Mouse (Mus musculus) liver, postnatal 0 days (tissue): ENCODE data around the gene Krtap4-2. TPM values are rescaled to one million over a fixed set of nuclear protein-coding genes. Genes with fewer than 3 reads are reported as not detected.

Experiments used
- ATAC-seq: fragments of 200-750 bp; cut with Nextera tagmentation; 2 replicates; pipeline ENCODE4 v1.8.0; 2017; ENCODE audit warnings: mild to moderate bottlenecking, moderate library complexity
- DNase-seq: peaks from one replicate; pipeline ENCODE4 v3.0.0-alpha.2; 2016
- H3K27ac ChIP-seq: fragments of 300-500 bp; sonication (generic); 2 replicates; pipeline ENCODE4 v1.5.1; 2014; ENCODE audit warnings: antibody characterized with exemption, moderate library complexity, mild to moderate bottlenecking, low read depth
- H3K27me3 ChIP-seq: fragments of 300-500 bp; sonication (generic); 2 replicates; pipeline ENCODE4 v1.6.1; 2014; ENCODE audit warnings: low read length, control low read depth, mixed read lengths; ENCODE audit not compliant: insufficient read depth
- H3K36me3 ChIP-seq: fragments of 300-500 bp; sonication (generic); replicated peaks from 2 replicates; pipeline ENCODE4 v1.6.1; 2014; ENCODE audit warnings: mild to moderate bottlenecking, control low read depth, low read length, moderate library complexity, mixed read lengths; ENCODE audit not compliant: insufficient read depth
- H3K4me1 ChIP-seq: fragments of 300-500 bp; sonication (generic); 2 replicates; pipeline ENCODE4 v1.6.1; 2014; ENCODE audit warnings: antibody characterized with exemption, mild to moderate bottlenecking, control low read depth; ENCODE audit not compliant: insufficient read depth
- H3K4me2 ChIP-seq: fragments of 300-500 bp; sonication (generic); 2 replicates; pipeline ENCODE4 v1.6.1; 2014; ENCODE audit warnings: low read depth, mild to moderate bottlenecking, low read length, moderate library complexity, mixed read lengths
- H3K4me3 ChIP-seq: fragments of 300-500 bp; sonication (generic); 2 replicates; pipeline ENCODE4 v1.5.1; 2014; ENCODE audit warnings: low read depth, low read length
- H3K9ac ChIP-seq: fragments of 300-500 bp; sonication (generic); replicated peaks from 2 replicates; pipeline ENCODE4 v1.6.1; 2014; ENCODE audit warnings: mild to moderate bottlenecking, moderate library complexity
- H3K9me3 ChIP-seq: fragments of 300-500 bp; sonication (generic); 2 replicates; pipeline ENCODE4 v1.6.1; 2016; ENCODE audit warnings: mild to moderate bottlenecking, control low read depth, low read length, mixed read lengths
- CTCF ChIP-seq: sonication (generic); IDR thresholded peaks from 2 replicates; pipeline ENCODE4 v1.5.1; 2016; ENCODE audit warnings: antibody characterized with exemption, low read depth
- EP300 ChIP-seq: IDR thresholded peaks from 2 replicates; pipeline ENCODE4 v1.6.1; 2016; ENCODE audit warnings: antibody characterized with exemption, low read depth, mild to moderate bottlenecking
- WGBS: fragments of 180-500 bp; shearing (Covaris S2); extraction: QIAGEN DNeasy Blood & Tissue Kit; methylation state at CpG from one replicate; pipeline ENCODE4 v1.1.7; 2014; ENCODE audit not compliant: insufficient replicate concordance; 5-methylcytosine and 5-hydroxymethylcytosine counted together
- polyA plus RNA-seq: library from polyadenylated mRNA; unstranded; fragments of >200 nt; fragmentation: Nextera tagmentation; extraction: Ambion mirVana; gene quantifications from 2 replicates; pipeline ENCODE4 v1.2.1, GENCODE M21; 2015

The Krtap4-2 gene
- polyA plus RNA-seq, 1 experiment from 2014 or later = not detected

DNA sequence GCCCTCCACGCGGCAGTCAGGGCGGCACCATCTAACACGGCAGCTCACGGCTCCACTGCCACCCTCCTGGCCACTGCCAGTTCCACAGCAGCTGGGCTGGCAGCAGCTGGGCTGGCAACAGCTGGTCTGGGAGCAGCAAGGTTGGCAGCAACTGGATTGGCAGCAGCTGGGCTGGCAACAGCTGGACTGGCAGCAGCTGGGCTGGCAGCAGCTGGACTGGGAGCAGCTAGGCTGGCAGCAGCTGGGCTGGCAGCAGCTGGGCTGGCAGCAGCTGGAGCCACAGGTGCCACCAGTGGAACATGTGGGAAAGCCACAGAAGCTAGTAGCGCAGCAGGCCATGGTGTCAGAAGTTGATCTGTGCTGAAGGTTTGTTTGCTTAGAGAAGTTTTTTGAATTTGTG is 43.9 kb downstream of the Krtap4-2 start, which contains the start of gene Krtap1-3:
Krtap1-3 (minus strand) TSS at position 359 of the 400 bp plus-strand sequence.
- TF ChIP-seq EP300 (no peak), CTCF (no peak)
- DNase-seq (no peak), ATAC-seq (no peak)
- Histone ChIP-seq H3K4me3 (no peak within 1 kb of the TSS), H3K4me2 (no peak within 1 kb of the TSS), H3K27me3 (no peaks in the 10 kb centered on the region), H3K9ac (no peak within 1 kb of the TSS), H3K27ac (no peak within 1 kb of the TSS), H3K4me1 (no peaks in the 10 kb centered on the region), H3K36me3 (no peaks in the 10 kb centered on the region), H3K9me3 (no peaks in the 10 kb centered on the region)
- 78% methylated on average over 6 of the region's 6 CpGs for WGBS

DNA sequence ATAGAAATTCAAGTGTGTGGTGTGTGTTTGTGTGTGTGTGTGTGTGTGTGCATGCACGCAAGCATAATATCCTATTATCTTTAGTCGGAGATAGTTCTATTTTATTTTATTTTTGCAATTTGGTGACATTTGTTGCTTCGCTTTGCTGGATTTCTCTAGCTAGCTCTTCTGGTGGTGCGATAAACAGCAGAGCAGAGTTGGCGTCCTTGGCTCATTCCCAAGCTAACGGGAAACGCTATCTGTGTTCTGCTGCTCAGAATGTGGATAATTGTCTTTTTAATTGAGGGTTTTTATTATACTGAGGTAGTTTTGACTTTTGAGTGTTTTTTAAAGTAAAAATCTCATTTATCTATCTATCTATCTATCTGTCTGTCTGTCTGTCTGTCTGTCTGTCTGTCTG is 49.8 kb downstream of the Krtap4-2 start:
- no peak for ATAC-seq
- no peak overlapping the region for H3K4me2 ChIP-seq
- no peaks in the 10 kb centered on the region for H3K27me3 ChIP-seq
- H3K36me3 ChIP-seq = no peaks in the 10 kb centered on the region
- no peaks in the 10 kb centered on the region for H3K9me3 ChIP-seq
- DNase-seq = no peak
- no peak overlapping the region for H3K27ac ChIP-seq
- 82% methylated on average over 7 of the region's 7 CpGs for WGBS
- H3K9ac ChIP-seq = no peak overlapping the region
- TF ChIP-seq CTCF = no peak
- H3K4me1 ChIP-seq = no peaks in the 10 kb centered on the region
- H3K4me3 ChIP-seq = no peak overlapping the region

Other genes starting within 250 kb of the Krtap4-2 start
- gene Krt10, start 245.7 kb downstream of the Krtap4-2 start, polyA plus RNA-seq = 6.3 and 7.0 TPM in 2 replicates
- not detected in 2 replicates for gene Krt12, start 212.8 kb downstream of the Krtap4-2 start, polyA plus RNA-seq
- gene Krt20, start 196.9 kb downstream of the Krtap4-2 start, polyA plus RNA-seq = 13.3 and 14.5 TPM in 2 replicates
- gene Krt23, start 141.9 kb downstream of the Krtap4-2 start, polyA plus RNA-seq = 15.7 and 16.5 TPM in 2 replicates
- gene Krt39, start 113.7 kb downstream of the Krtap4-2 start, polyA plus RNA-seq = not detected in 2 replicates
- gene Krt40, start 91.9 kb downstream of the Krtap4-2 start, polyA plus RNA-seq = not detected in 2 replicates
- not detected in 2 replicates for gene Krtap3-3, start 84.2 kb downstream of the Krtap4-2 start, polyA plus RNA-seq
- not detected in 2 replicates for gene Krtap3-2, start 78.2 kb downstream of the Krtap4-2 start, polyA plus RNA-seq
- not detected in 2 replicates for gene Gm11939, start 75.6 kb downstream of the Krtap4-2 start, polyA plus RNA-seq
- not detected in 2 replicates for gene Krtap3-1, start 68.5 kb downstream of the Krtap4-2 start, polyA plus RNA-seq
- not detected in 2 replicates for gene Krtap1-5, start 54.1 kb downstream of the Krtap4-2 start, polyA plus RNA-seq
- gene Krtap1-4, start 51.4 kb downstream of the Krtap4-2 start, polyA plus RNA-seq = not detected in 2 replicates
- not detected in 2 replicates for gene Krtap1-3, start 43.7 kb downstream of the Krtap4-2 start, polyA plus RNA-seq
- gene Krtap9-3, start 37.0 kb downstream of the Krtap4-2 start, polyA plus RNA-seq = not detected in 2 replicates
- gene Gm11938, start 31.8 kb downstream of the Krtap4-2 start, polyA plus RNA-seq = not detected in 2 replicates
- not detected in 2 replicates for gene Gm11937, start 24.9 kb downstream of the Krtap4-2 start, polyA plus RNA-seq
- gene Krtap2-4, start 20.2 kb downstream of the Krtap4-2 start, polyA plus RNA-seq = not detected in 2 replicates
- not detected in 2 replicates for gene Gm11562, start 14.6 kb downstream of the Krtap4-2 start, polyA plus RNA-seq
- not detected in 2 replicates for gene Krtap4-1, start 6.8 kb downstream of the Krtap4-2 start, polyA plus RNA-seq
- not detected in 2 replicates for gene Krtap4-7, start 9.0 kb upstream of the Krtap4-2 start, polyA plus RNA-seq
- gene Gm11555, start 15.2 kb upstream of the Krtap4-2 start, polyA plus RNA-seq = not detected in 2 replicates
- gene Gm11563, start 23.9 kb upstream of the Krtap4-2 start, polyA plus RNA-seq = not detected in 2 replicates
- gene Krtap4-6, start 30.9 kb upstream of the Krtap4-2 start, polyA plus RNA-seq = not detected in 2 replicates
- gene Gm14190, start 55.7 kb upstream of the Krtap4-2 start, polyA plus RNA-seq = not detected in 2 replicates
- gene Gm14180, start 99.2 kb upstream of the Krtap4-2 start, polyA plus RNA-seq = not detected in 2 replicates
- not detected in 2 replicates for gene Gm11595, start 137.8 kb upstream of the Krtap4-2 start, polyA plus RNA-seq
- not detected in 2 replicates for gene Krtap4-8, start 145.6 kb upstream of the Krtap4-2 start, polyA plus RNA-seq
- not detected in 2 replicates for gene Krtap4-9, start 150.1 kb upstream of the Krtap4-2 start, polyA plus RNA-seq
- not detected in 2 replicates for gene Gm11596, start 158.4 kb upstream of the Krtap4-2 start, polyA plus RNA-seq
- gene Gm11569, start 163.8 kb upstream of the Krtap4-2 start, polyA plus RNA-seq = not detected in 2 replicates
- gene Gm11554, start 169.4 kb upstream of the Krtap4-2 start, polyA plus RNA-seq = not detected in 2 replicates
- gene Krtap4-13, start 174.8 kb upstream of the Krtap4-2 start, polyA plus RNA-seq = not detected in 2 replicates
- gene Gm11564, start 180.6 kb upstream of the Krtap4-2 start, polyA plus RNA-seq = not detected in 2 replicates
- gene 2300003K06Rik, start 203.0 kb upstream of the Krtap4-2 start, polyA plus RNA-seq = not detected in 2 replicates
- gene Krtap4-16, start 216.5 kb upstream of the Krtap4-2 start, polyA plus RNA-seq = not detected in 2 replicates
- not detected in 2 replicates for gene Gm11568, start 222.8 kb upstream of the Krtap4-2 start, polyA plus RNA-seq
- not detected in 2 replicates for gene Gm11559, start 229.4 kb upstream of the Krtap4-2 start, polyA plus RNA-seq
- not detected in 2 replicates for gene Krtap9-1, start 238.3 kb upstream of the Krtap4-2 start, polyA plus RNA-seq
- not detected in 2 replicates for gene Gm11567, start 244.1 kb upstream of the Krtap4-2 start, polyA plus RNA-seq